Mouse (Mus musculus) stomach, embryonic 16.5 days (tissue): ENCODE measurements around the gene Rapgef5. TPM values are rescaled to one million over a fixed set of nuclear protein-coding genes. Genes with fewer than 3 reads are reported as not detected.

Experiments used
- ATAC-seq: fragments of 200-750 bp; cut with Nextera tagmentation; 2 replicates; pipeline ENCODE4 v1.8.0; 2017; ENCODE audit warnings: moderate number of reproducible peaks, moderate TSS enrichment; ENCODE audit not compliant: insufficient read depth, low FRiP score
- H3K27ac ChIP-seq: fragments of 300-500 bp; sonication (generic); 2 replicates; pipeline ENCODE4 v1.5.1; 2014; ENCODE audit warnings: low read length
- H3K27me3 ChIP-seq: fragments of 300-500 bp; sonication (generic); 2 replicates; pipeline ENCODE4 v1.6.1; 2014; ENCODE audit warnings: low read length, control low read depth, mixed read lengths; ENCODE audit not compliant: control insufficient read depth, insufficient read depth
- H3K36me3 ChIP-seq: fragments of 300-500 bp; sonication (generic); 2 replicates; pipeline ENCODE4 v1.6.1; 2014; ENCODE audit warnings: low read length; ENCODE audit not compliant: control insufficient read depth, insufficient read depth
- H3K4me1 ChIP-seq: fragments of 300-500 bp; sonication (generic); 2 replicates; pipeline ENCODE4 v1.6.1; 2014; ENCODE audit warnings: low read length, control low read depth, mixed read lengths; ENCODE audit not compliant: control insufficient read depth, insufficient read depth
- H3K4me2 ChIP-seq: fragments of 300-500 bp; sonication (generic); 2 replicates; pipeline ENCODE4 v1.6.1; 2014; ENCODE audit warnings: low read depth, low read length, mixed read lengths
- H3K4me3 ChIP-seq: fragments of 300-500 bp; sonication (generic); replicated peaks from 2 replicates; pipeline ENCODE4 v1.5.1; 2014; ENCODE audit warnings: mild to moderate bottlenecking, low read length
- H3K9ac ChIP-seq: fragments of 300-500 bp; sonication (generic); 2 replicates; pipeline ENCODE4 v1.6.1; 2014; ENCODE audit warnings: low read length
- H3K9me3 ChIP-seq: fragments of 300-500 bp; sonication (generic); replicated peaks from 2 replicates; pipeline ENCODE4 v1.6.1; 2016; ENCODE audit warnings: low read length, control low read depth; ENCODE audit not compliant: control insufficient read depth
- WGBS: fragments of 180-500 bp; shearing (Covaris S2); extraction: QIAGEN DNeasy Blood & Tissue Kit; methylation state at CpG from one replicate; pipeline ENCODE4 v1.1.7; 2014; 5-methylcytosine and 5-hydroxymethylcytosine counted together
- polyA plus RNA-seq: library from polyadenylated mRNA; unstranded; fragments of >200 nt; fragmentation: Nextera tagmentation; extraction: Ambion mirVana; gene quantifications from 2 replicates; pipeline ENCODE4 v1.2.1, GENCODE M21; 2015

The Rapgef5 gene
- polyA plus RNA-seq, 1 experiment from 2014 or later, result 8.3 TPM

DNA sequence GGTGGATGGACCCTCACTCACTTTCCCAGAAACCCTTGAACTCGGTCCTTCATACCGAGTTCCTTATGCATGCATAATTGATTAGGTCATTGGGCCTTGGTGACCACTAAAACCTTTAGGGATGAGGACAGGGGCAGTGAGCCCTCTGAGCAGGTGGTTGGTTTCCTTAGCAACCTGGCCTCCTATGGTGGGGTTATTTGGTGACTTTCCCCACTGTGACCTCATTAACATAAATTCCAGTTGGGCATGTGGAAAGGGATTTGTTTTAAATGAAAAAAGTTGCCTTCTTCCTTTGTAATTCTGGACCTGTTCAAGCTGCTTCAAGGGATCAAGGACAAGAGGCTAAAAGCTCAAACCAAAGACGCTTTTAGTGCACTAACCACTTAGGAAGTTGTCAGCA lies 167.7 kb downstream of the Rapgef5 start:
- Histone ChIP-seq H3K27ac (no peak overlapping the region), H3K27me3 (no peaks in the 10 kb centered on the region), H3K9me3 (no peaks in the 10 kb centered on the region), H3K4me1 (peaks cover 7% of the 10 kb centered on the region; the same call in 1 of the 2 replicates), H3K9ac (no peak overlapping the region), H3K4me3 (no peak overlapping the region), H3K36me3 (no peaks in the 10 kb centered on the region), H3K4me2 (no peak overlapping the region)
- ATAC-seq, result no peak
- 40% methylated on average over 3 of the region's 3 CpGs for WGBS

DNA sequence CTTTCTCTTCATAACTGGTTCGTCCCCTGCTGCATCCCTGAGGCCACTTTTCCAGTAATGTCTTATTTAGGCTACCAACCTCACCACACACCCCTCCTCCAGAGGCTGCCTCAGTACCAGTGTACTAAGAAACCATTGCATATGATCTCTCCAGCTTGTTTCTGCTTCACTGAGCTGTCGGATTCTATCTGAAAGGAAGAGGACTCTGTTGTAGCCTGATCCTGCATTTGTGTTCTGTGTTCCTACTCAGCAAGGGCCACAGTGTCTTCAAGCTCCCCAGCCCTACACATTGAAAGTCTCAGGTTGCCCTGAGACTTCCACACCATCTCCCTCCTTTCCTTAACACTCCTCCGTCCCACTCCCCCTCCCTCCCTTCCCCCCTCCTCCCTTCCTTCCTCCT lies 168.5 kb downstream of the Rapgef5 start:
- H3K27ac ChIP-seq, result no peak overlapping the region
- no peaks in the 10 kb centered on the region for H3K36me3 ChIP-seq
- no peaks in the 10 kb centered on the region; the same call in 1 of the 2 replicates for H3K27me3 ChIP-seq
- peaks cover 10% of the 10 kb centered on the region; the same call in 1 of the 2 replicates for H3K4me1 ChIP-seq
- no peak overlapping the region for H3K4me2 ChIP-seq
- no peaks in the 10 kb centered on the region for H3K9me3 ChIP-seq
- no peak overlapping the region for H3K9ac ChIP-seq
- ATAC-seq, result no peak
- 51% methylated on average over 3 of the region's 3 CpGs for WGBS
- no peak overlapping the region for H3K4me3 ChIP-seq

DNA sequence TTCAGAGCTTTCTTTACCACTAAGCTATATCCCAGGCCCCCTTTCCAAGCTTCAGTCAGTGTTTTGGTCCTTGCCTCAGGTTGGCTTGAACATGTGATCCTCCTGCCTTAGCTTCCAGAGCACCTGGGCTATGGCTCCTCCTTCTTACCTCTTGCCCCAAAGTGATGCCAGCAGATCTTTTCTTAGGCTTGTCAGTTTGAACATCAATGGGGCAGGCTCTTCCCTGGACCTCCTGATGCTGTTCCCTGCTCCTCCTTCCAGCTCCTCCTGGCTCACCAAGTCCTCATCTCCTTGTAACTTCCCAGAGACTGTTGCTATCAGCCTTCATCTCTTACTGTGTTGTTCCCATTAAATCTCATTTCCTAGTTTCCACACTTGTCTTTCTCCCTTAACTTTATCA lies 169.1 kb downstream of the Rapgef5 start:
- no peaks in the 10 kb centered on the region; the same call in 1 of the 2 replicates for H3K27me3 ChIP-seq
- H3K27ac ChIP-seq, result no peak overlapping the region
- no peak for ATAC-seq
- H3K4me1 ChIP-seq, result peaks cover 10% of the 10 kb centered on the region; the same call in 1 of the 2 replicates
- H3K36me3 ChIP-seq, result no peaks in the 10 kb centered on the region
- H3K4me3 ChIP-seq, result no peak overlapping the region
- H3K9me3 ChIP-seq, result no peaks in the 10 kb centered on the region
- H3K9ac ChIP-seq, result no peak overlapping the region
- no peak overlapping the region for H3K4me2 ChIP-seq

DNA sequence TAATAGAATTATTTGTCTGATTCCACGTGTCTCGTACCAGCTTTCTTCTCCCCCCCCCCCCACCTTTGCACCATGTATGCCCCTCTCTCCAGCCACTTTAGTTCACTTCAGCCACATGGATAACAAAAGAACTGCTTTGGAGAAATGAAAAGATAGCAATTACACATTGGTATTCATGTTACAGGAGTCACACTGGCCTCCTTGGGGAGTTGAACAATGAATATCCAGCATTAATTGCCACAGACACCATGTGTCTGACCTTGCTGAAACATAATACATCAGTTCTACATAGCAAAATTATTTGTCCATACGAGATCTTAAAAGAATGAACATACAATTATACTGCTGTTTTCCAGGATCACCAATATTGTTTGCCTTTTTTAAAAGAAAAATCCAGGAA lies 170.5 kb downstream of the Rapgef5 start:
- peaks cover 10% of the 10 kb centered on the region; the same call in 1 of the 2 replicates for H3K4me1 ChIP-seq
- H3K27me3 ChIP-seq, result no peaks in the 10 kb centered on the region; the same call in 1 of the 2 replicates
- no peak overlapping the region for H3K4me2 ChIP-seq
- no peaks in the 10 kb centered on the region for H3K36me3 ChIP-seq
- WGBS, result 75% methylated on average over 3 of the region's 3 CpGs
- no peak overlapping the region for H3K9ac ChIP-seq
- no peak overlapping the region for H3K4me3 ChIP-seq
- H3K27ac ChIP-seq, result no peak overlapping the region
- H3K9me3 ChIP-seq, result no peaks in the 10 kb centered on the region
- no peak for ATAC-seq

DNA sequence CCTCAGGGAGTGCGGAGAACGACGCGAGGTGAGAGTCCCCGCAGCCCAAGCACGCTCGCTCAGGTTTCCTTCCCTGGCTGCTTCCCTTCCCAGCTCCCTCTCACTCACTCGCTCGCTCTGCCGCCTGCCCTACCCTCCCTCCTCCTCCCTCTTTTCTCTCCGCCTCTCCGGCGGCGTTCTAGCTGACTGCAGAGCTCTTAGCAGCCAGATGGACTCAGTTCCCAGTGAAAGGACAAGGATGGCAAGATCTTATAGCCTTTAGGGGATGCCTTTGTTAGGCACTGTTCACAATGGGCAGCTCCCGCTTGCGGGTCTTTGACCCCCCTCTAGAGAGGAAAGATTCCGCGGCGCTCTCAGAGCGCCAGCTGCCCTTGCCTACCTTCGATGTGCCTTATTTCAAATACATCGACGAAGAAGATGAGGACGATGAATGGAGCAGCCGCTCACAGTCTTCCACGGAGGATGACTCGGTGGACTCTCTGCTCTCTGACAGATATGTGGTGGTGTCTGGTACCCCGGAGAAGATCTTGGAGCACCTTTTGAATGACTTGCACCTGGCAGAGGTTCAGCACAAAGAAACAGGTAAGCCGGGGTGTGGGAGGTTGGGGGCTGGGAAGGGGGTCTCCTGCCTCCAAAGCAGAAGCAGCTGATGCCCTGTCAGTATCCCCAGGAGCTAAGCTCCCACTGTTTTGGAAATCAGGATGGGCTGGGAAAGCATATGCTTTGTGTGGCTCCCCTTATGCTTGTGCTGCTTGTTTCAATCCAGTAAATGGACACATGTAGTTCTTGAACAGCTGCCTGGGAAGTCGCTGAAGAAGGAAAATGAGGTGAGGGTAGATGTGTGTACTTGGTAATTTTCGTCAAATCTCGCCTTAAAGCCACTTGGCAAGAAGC lies 172.6 kb downstream of the Rapgef5 start:
- peak; percentile 83; the same call in 1 of the 2 replicates for ATAC-seq
- Histone ChIP-seq H3K4me3 (peak overlapping the region; percentile 44), H3K36me3 (no peaks in the 10 kb centered on the region), H3K9me3 (no peaks in the 10 kb centered on the region), H3K27me3 (no peaks in the 10 kb centered on the region; the same call in 1 of the 2 replicates), H3K27ac (no peak overlapping the region), H3K4me2 (peak overlapping the region; percentile 68), H3K4me1 (peaks cover 10% of the 10 kb centered on the region; the same call in 1 of the 2 replicates), H3K9ac (peak overlapping the region; percentile 67)
- WGBS, result 10% methylated on average over 32 of the region's 32 CpGs

DNA sequence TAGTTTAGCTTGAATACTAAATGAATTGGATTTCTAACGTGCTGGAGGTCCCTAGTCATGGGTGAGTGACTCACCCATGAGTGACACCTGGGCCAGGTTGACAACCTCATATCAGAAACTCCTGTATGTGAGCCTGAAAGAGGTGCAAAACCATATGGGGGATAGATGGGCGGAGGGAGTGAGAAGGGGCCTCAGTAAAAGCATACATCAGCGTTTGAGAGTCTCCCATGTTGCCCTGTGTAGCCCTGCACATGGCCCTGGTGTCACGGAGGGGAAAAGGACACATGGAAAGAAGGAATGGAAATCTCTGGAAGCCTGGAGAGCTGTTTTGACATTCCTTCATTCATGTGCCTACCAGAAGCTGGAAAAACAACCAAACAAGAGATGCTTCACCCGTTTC lies 175.1 kb downstream of the Rapgef5 start:
- WGBS, result 72% methylated on average over 5 of the region's 5 CpGs

DNA sequence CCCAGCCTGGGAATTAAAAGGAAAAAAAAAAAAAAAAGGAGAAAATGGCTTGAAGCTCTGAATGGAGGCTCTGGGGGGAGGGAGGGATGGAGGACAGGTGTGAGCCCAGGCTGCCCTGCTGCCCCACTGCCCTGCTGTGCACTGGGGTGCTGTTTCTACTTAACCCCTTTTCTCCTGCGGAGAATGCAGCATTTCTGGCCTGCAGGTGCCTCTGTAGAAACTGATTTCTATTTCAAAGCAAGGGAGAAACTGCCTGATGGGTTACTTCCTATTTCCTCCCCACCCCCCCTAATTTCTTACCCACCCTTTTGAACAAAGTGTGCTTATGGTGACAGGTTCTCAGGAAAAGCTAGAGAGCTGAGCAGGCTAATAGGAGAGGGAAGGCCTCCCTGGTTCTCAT lies 176.5 kb downstream of the Rapgef5 start:
- H3K27ac ChIP-seq, result no peak overlapping the region
- no peaks in the 10 kb centered on the region for H3K36me3 ChIP-seq
- no peak overlapping the region for H3K4me2 ChIP-seq
- no peaks in the 10 kb centered on the region for H3K9me3 ChIP-seq
- ATAC-seq, result no peak
- no peaks in the 10 kb centered on the region; the same call in 1 of the 2 replicates for H3K27me3 ChIP-seq
- H3K4me1 ChIP-seq, result peaks cover 10% of the 10 kb centered on the region; the same call in 1 of the 2 replicates
- WGBS, result 55% methylated on average over 1 of the region's 1 CpGs
- no peak overlapping the region for H3K9ac ChIP-seq
- H3K4me3 ChIP-seq, result no peak overlapping the region

More for the DNA sequence above, 175.1 kb downstream of the Rapgef5 start:
- Histone ChIP-seq H3K4me2 (no peak overlapping the region), H3K4me3 (no peak overlapping the region), H3K4me1 (peaks cover 10% of the 10 kb centered on the region; the same call in 1 of the 2 replicates), H3K27me3 (no peaks in the 10 kb centered on the region; the same call in 1 of the 2 replicates), H3K9me3 (no peaks in the 10 kb centered on the region), H3K9ac (no peak overlapping the region), H3K27ac (no peak overlapping the region), H3K36me3 (no peaks in the 10 kb centered on the region)
- no peak for ATAC-seq

DNA sequence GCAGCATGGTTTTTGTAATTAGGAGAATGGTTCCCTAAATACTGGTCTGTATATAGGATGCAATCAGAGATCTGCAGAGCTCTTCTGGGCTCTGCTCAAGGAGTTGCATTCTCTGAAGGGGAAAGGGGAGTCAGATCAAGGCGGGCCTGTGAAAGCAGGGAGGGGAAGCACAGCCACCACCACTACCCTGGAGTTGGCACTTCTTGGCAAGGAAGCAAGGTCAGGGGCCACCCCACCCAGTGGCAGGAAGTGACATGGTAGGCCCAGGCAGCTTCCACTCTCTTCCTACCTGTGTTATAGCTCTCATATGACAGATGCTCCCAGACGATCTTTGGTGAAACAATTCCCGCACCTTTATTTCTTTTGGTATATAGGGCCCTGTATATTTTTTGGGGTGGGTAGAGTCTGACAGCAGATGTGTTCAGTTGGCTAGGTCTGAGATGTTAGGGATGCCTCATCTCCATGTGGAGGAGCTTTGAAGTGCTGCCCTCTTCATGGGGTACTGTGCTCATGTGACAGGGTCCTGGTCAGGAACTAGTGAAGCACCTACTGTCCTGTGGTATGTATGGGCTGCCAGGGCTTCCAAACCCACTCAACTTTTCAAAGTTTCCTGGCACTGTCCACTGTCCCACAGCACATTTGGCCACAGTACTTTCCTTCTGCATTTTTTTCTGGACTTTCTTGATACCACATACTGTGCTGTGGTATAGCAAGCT lies 183.8 kb downstream of the Rapgef5 start:
- ATAC-seq, result no peak
- H3K36me3 ChIP-seq, result no peaks in the 10 kb centered on the region
- no peak overlapping the region for H3K4me3 ChIP-seq
- H3K4me2 ChIP-seq, result no peak overlapping the region
- no peaks in the 10 kb centered on the region for H3K27me3 ChIP-seq
- H3K9ac ChIP-seq, result no peak overlapping the region
- 86% methylated on average over 3 of the region's 3 CpGs for WGBS
- no peak overlapping the region for H3K27ac ChIP-seq
- H3K4me1 ChIP-seq, result no peaks in the 10 kb centered on the region
- no peaks in the 10 kb centered on the region for H3K9me3 ChIP-seq

DNA sequence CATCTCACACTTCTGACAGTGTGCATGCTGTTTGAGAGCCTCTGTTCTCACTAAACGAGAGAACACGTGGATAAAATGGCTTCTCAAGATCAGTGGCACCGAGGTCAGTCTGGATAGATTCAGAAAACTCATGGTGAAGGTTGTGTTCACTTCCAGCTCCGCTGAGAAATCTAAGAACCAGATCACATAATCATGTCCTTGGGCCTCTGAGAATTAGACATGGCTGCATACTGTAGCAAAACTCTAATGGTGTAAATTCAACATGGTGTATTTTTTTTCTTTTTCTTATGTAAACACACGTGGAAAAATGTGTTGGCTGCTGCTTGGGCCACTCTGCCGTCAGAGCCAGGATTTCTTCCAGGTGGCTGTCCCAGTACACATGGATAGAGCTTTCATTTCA lies 184.6 kb downstream of the Rapgef5 start:
- Histone ChIP-seq H3K36me3 (no peaks in the 10 kb centered on the region), H3K27me3 (no peaks in the 10 kb centered on the region), H3K4me2 (no peak overlapping the region), H3K9ac (no peak overlapping the region), H3K4me3 (no peak overlapping the region), H3K9me3 (no peaks in the 10 kb centered on the region), H3K4me1 (no peaks in the 10 kb centered on the region), H3K27ac (no peak overlapping the region)
- 70% methylated on average over 6 of the region's 6 CpGs for WGBS
- ATAC-seq, result no peak
